Mouse (Mus musculus): ENCODE measurements around the gene Riok2.

- TF ChIP-seq POLR2A (IDR thresholded peaks at IDR 0.05; ENCODE audit: borderline replicate concordance, insufficient read depth, low read length) (no peak), CTCF (IDR thresholded peaks at IDR 0.05; ENCODE audit: borderline replicate concordance, insufficient read depth, low read depth, low read length) (no peak)
These were observed 22.8 kb downstream of the Riok2 start for GRCm38 (mm10) chr17:17396869-17397268.
